Mouse (Mus musculus): ENCODE data around the gene Aar2.
"Not testable (repeated sequence)": the region's sequence is repeated elsewhere in the genome, so short reads cannot be mapped to it uniquely, and the experiment has no call there.

Gene Aar2

GRCm38 (mm10) chr2:156547123-156547891 lies at the start of gene Aar2:
TSS of gene Aar2 (plus strand) at chr2:156547584.
- peak; percentile 76 for DNase-seq (ENCODE audit: inconsistent ontology term)

- DNase-seq (ENCODE audit: inconsistent ontology term), result no peak
These were observed 49.5 kb upstream of the Aar2 start for GRCm38 (mm10) chr2:156497915-156498314.

GRCm38 (mm10) chr2:156501025-156501424 lies 46.4 kb upstream of the Aar2 start:
- no peak for DNase-seq (ENCODE audit: inconsistent ontology term)

GRCm38 (mm10) chr2:156505533-156505932 lies 41.9 kb upstream of the Aar2 start:
- no peak for DNase-seq (ENCODE audit: inconsistent ontology term)

- DNase-seq (ENCODE audit: inconsistent ontology term), result no peak
These were observed 35.4 kb upstream of the Aar2 start for GRCm38 (mm10) chr2:156512028-156512427.

- no peak for DNase-seq (ENCODE audit: inconsistent ontology term)
These were observed 34.8 kb upstream of the Aar2 start for GRCm38 (mm10) chr2:156512561-156512960.

- no peak for DNase-seq (ENCODE audit: inconsistent ontology term)
These were observed 32.3 kb upstream of the Aar2 start for GRCm38 (mm10) chr2:156515102-156515501.

GRCm38 (mm10) chr2:156515565-156516185 lies 31.7 kb upstream of the Aar2 start:
- peak; percentile 68 for DNase-seq (ENCODE audit: inconsistent ontology term)

GRCm38 (mm10) chr2:156516678-156517077 lies 30.7 kb upstream of the Aar2 start:
- not testable (repeated sequence) for DNase-seq (ENCODE audit: inconsistent ontology term)

- DNase-seq (ENCODE audit: inconsistent ontology term), result no peak
These were observed 29.1 kb upstream of the Aar2 start for GRCm38 (mm10) chr2:156518306-156518705.

- DNase-seq (ENCODE audit: inconsistent ontology term), result no peak
These were observed 27.8 kb upstream of the Aar2 start for GRCm38 (mm10) chr2:156519584-156519983.

GRCm38 (mm10) chr2:156522994-156523393 lies 24.4 kb upstream of the Aar2 start:
- no peak for DNase-seq (ENCODE audit: inconsistent ontology term)

GRCm38 (mm10) chr2:156524078-156524477 lies 23.3 kb upstream of the Aar2 start:
- no peak for DNase-seq (ENCODE audit: inconsistent ontology term)

GRCm38 (mm10) chr2:156529726-156530125 lies 17.7 kb upstream of the Aar2 start:
- DNase-seq (ENCODE audit: inconsistent ontology term), result peak; percentile 19

- DNase-seq (ENCODE audit: inconsistent ontology term), result no peak
These were observed 14.2 kb upstream of the Aar2 start for GRCm38 (mm10) chr2:156533160-156533559.

GRCm38 (mm10) chr2:156538817-156539555 lies 8.4 kb upstream of the Aar2 start:
- peak; percentile 22 for DNase-seq (ENCODE audit: inconsistent ontology term)

- DNase-seq (ENCODE audit: inconsistent ontology term), result no peak
These were observed 6.4 kb upstream of the Aar2 start for GRCm38 (mm10) chr2:156540991-156541390.

- no peak for DNase-seq (ENCODE audit: inconsistent ontology term)
These were observed 5.0 kb upstream of the Aar2 start for GRCm38 (mm10) chr2:156542410-156542809.

- DNase-seq (ENCODE audit: inconsistent ontology term), result no peak
These were observed 3.6 kb upstream of the Aar2 start for GRCm38 (mm10) chr2:156543804-156544203.

GRCm38 (mm10) chr2:156552421-156552820 lies 5.0 kb downstream of the Aar2 start:
- DNase-seq (ENCODE audit: inconsistent ontology term), result no peak

GRCm38 (mm10) chr2:156561808-156562207 lies 14.4 kb downstream of the Aar2 start:
- no peak for DNase-seq (ENCODE audit: inconsistent ontology term)

GRCm38 (mm10) chr2:156563557-156563956 lies 16.2 kb downstream of the Aar2 start:
- peak; percentile 46 for DNase-seq (ENCODE audit: inconsistent ontology term)

GRCm38 (mm10) chr2:156566512-156566911 lies 19.1 kb downstream of the Aar2 start:
- no peak for DNase-seq (ENCODE audit: inconsistent ontology term)

All from Muller cell, postnatal 12 days (primary cell).